Mouse (Mus musculus): ENCODE results near the gene Yipf1. TPM values are rescaled to one million over a fixed set of nuclear protein-coding genes. Genes with fewer than 3 reads are reported as not detected.

The Yipf1 gene
- polyA plus RNA-seq, 1 experiment from 2014 or later, result 44.6 TPM

DNA sequence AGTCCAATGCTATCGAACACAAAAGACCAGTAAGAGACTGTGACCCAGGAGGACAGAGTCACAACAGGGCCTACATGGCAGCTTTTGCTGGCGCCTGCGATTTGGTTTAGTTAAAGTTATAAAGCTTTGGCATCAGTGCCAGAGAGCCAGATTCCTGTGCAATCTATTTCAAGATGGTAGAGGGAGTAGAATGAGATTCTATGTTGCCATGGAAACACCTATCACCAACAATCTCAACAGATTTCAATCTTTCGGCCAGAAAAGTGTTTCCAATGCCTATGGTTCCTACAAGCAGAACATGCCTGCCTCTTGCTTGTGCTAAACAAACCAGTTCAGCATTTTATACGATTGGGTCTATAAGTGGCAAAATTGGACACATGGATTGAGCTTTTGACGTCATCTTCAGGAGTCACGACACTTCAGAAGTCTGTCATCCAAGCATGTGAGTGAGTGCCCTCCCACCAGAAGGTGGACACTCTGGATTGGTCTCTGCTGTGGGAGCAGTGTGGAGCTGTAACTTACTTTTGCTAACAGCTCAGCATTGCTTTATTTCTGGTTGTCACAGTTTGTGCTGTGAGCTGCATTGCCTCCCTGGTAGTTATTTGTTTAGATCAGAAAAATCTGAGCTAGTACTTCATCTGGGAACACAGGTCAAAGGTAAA is 22.4 kb upstream of the Yipf1 start:
- 88% methylated on average over 7 of the region's 7 CpGs for WGBS
- no peaks in the 10 kb centered on the region for H3K4me1 ChIP-seq (ENCODE audit: control insufficient read depth, insufficient read depth, low read length)
- ATAC-seq (ENCODE audit: insufficient number of reproducible peaks, low FRiP score, low TSS enrichment, low read depth) (no peak), DNase-seq (ENCODE audit: low spot score) (no peak)
- no peaks in the 10 kb centered on the region for H3K27me3 ChIP-seq (ENCODE audit: control insufficient read depth, insufficient read depth, low read length)
- no peaks in the 10 kb centered on the region for H3K36me3 ChIP-seq (ENCODE audit: control insufficient read depth, insufficient read depth, low read length)
- no peak overlapping the region for H3K4me2 ChIP-seq (ENCODE audit: low read depth, severe bottlenecking)
- H3K27ac ChIP-seq (replicated peaks; ENCODE audit: low read depth, low read length), result no peak overlapping the region
- no peak overlapping the region for H3K9ac ChIP-seq (ENCODE audit: low read length)
- H3K9me3 ChIP-seq (ENCODE audit: control insufficient read depth, low read length), result no peaks in the 10 kb centered on the region
- no peak overlapping the region for H3K4me3 ChIP-seq (ENCODE audit: low read depth, low read length)

DNA sequence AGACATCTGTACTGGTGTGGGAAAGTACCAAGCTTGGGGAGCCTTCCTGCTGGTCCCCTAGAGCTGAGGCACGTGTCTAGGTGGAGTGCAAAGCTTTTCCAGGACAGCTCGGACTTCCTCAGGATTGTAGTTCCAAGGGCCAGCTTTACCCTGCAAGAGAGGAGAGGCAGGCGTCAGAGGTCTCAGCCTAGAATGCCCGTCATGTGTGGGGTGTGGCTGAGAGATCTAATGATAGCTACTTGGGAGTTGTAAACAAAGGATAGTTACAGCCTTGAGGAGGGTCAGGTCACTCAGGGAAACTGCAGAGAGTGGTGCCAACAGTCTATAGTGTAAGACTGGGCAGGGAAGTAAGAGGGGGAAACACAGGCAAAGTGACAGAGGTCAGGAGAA is 21.9 kb upstream of the Yipf1 start:
- H3K27me3 ChIP-seq (ENCODE audit: control insufficient read depth, insufficient read depth, low read length), result no peaks in the 10 kb centered on the region
- ATAC-seq (ENCODE audit: insufficient number of reproducible peaks, low FRiP score, low TSS enrichment, low read depth) (no peak), DNase-seq (ENCODE audit: low spot score) (no peak)
- H3K4me3 ChIP-seq (ENCODE audit: low read depth, low read length), result no peak overlapping the region
- no peaks in the 10 kb centered on the region for H3K4me1 ChIP-seq (ENCODE audit: control insufficient read depth, insufficient read depth, low read length)
- H3K9me3 ChIP-seq (ENCODE audit: control insufficient read depth, low read length), result no peaks in the 10 kb centered on the region
- H3K27ac ChIP-seq (replicated peaks; ENCODE audit: low read depth, low read length), result no peak overlapping the region
- no peak overlapping the region for H3K4me2 ChIP-seq (ENCODE audit: low read depth, severe bottlenecking)
- H3K9ac ChIP-seq (ENCODE audit: low read length), result no peak overlapping the region
- no peaks in the 10 kb centered on the region for H3K36me3 ChIP-seq (ENCODE audit: control insufficient read depth, insufficient read depth, low read length)
- WGBS, result 26% methylated on average over 4 of the region's 4 CpGs

DNA sequence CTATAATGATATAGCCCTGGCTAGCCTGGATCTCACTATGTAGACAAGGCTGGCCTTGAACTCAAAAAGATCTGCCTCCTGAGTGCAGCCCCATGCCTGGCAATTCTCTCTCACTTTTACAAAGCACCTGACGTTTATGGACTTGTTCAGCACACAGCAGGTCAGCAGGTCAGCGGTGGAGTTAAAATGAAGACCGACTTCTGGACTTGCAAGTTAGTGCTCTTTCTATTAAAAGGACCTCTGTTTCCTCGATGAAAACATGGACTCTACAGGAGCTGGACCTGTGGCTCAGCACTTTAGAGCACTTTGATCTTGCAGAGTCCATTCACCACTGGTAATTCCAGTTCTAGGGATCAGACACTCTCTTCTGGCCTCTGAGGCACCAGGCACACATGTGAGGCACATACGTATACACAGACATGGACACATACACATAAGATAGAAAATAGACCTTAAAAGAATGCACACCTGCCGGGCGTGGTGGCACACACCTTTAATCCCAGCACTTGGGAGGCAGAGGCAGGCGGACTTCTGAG is 16.0 kb upstream of the Yipf1 start:
- WGBS, result 76% methylated on average over 8 of the region's 8 CpGs
- DNase-seq (ENCODE audit: low spot score) (no peak), ATAC-seq (ENCODE audit: insufficient number of reproducible peaks, low FRiP score, low TSS enrichment, low read depth) (no peak)
- no peak overlapping the region for H3K27ac ChIP-seq (replicated peaks; ENCODE audit: low read depth, low read length)
- H3K4me3 ChIP-seq (ENCODE audit: low read depth, low read length), result no peak overlapping the region
- H3K36me3 ChIP-seq (ENCODE audit: control insufficient read depth, insufficient read depth, low read length), result no peaks in the 10 kb centered on the region
- H3K4me2 ChIP-seq (ENCODE audit: low read depth, severe bottlenecking), result no peak overlapping the region
- H3K9ac ChIP-seq (ENCODE audit: low read length), result no peak overlapping the region
- no peaks in the 10 kb centered on the region for H3K9me3 ChIP-seq (ENCODE audit: control insufficient read depth, low read length)
- H3K27me3 ChIP-seq (ENCODE audit: control insufficient read depth, insufficient read depth, low read length), result no peaks in the 10 kb centered on the region
- H3K4me1 ChIP-seq (ENCODE audit: control insufficient read depth, insufficient read depth, low read length), result no peaks in the 10 kb centered on the region

DNA sequence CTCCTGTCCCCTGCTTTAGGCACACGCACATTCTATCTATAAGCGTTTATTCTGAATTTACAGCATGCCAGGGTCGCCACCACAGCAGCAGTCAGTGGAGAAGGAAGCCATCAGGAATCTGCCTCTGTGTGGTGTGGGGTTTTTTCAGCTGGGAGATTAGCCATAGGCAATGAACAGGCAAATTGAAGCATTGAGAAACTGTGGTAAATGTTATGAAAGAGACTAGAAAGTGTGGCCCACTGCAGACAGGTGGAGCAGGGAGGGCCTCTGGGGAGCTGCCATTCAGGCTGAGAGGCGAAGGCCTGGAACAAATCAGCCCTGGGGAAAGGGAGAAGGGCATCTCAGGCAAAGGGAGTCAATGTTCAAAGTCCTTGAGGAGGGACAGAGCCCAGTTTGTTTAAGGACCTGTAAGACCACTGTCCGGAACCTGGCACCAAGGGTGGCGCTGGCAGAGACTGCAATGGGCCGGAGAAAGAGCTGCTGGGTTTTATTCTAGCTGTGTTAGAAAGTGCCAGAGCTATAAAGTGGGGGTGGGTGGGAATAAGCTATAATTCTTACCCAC is 14.3 kb upstream of the Yipf1 start:
- Histone ChIP-seq H3K27me3 (ENCODE audit: control insufficient read depth, insufficient read depth, low read length) (no peaks in the 10 kb centered on the region), H3K4me2 (ENCODE audit: low read depth, severe bottlenecking) (no peak overlapping the region), H3K4me3 (ENCODE audit: low read depth, low read length) (no peak overlapping the region), H3K9me3 (ENCODE audit: control insufficient read depth, low read length) (no peaks in the 10 kb centered on the region), H3K36me3 (ENCODE audit: control insufficient read depth, insufficient read depth, low read length) (no peaks in the 10 kb centered on the region), H3K27ac (replicated peaks; ENCODE audit: low read depth, low read length) (no peak overlapping the region), H3K9ac (ENCODE audit: low read length) (no peak overlapping the region), H3K4me1 (ENCODE audit: control insufficient read depth, insufficient read depth, low read length) (no peaks in the 10 kb centered on the region)
- 85% methylated on average over 7 of the region's 7 CpGs for WGBS
- ATAC-seq (ENCODE audit: insufficient number of reproducible peaks, low FRiP score, low TSS enrichment, low read depth) (no peak), DNase-seq (ENCODE audit: low spot score) (no peak)

DNA sequence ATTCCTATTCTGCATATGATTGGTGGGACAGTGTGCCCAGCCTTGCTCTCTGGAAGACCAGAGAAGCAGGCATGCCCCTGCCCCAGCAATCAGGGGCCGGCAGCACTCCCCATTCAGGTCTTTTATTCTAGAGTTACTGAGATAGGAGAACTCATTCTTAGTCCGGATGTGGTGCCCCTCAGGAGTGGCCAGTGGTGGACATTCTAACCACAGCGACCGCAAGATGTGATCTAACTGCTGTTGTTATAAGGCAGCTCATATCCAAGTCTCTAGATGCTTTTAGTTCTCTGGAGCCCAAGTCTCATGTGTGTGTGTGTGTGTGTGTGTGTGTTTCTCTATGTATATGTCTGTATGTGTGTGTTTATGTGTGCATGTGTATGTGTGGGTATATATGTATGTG is 13.8 kb upstream of the Yipf1 start:
- DNase-seq (ENCODE audit: low spot score) (no peak), ATAC-seq (ENCODE audit: insufficient number of reproducible peaks, low FRiP score, low TSS enrichment, low read depth) (no peak)
- Histone ChIP-seq H3K4me3 (ENCODE audit: low read depth, low read length) (no peak overlapping the region), H3K27ac (replicated peaks; ENCODE audit: low read depth, low read length) (no peak overlapping the region), H3K4me2 (ENCODE audit: low read depth, severe bottlenecking) (no peak overlapping the region), H3K36me3 (ENCODE audit: control insufficient read depth, insufficient read depth, low read length) (no peaks in the 10 kb centered on the region), H3K9me3 (ENCODE audit: control insufficient read depth, low read length) (no peaks in the 10 kb centered on the region), H3K27me3 (ENCODE audit: control insufficient read depth, insufficient read depth, low read length) (no peaks in the 10 kb centered on the region), H3K4me1 (ENCODE audit: control insufficient read depth, insufficient read depth, low read length) (no peaks in the 10 kb centered on the region), H3K9ac (ENCODE audit: low read length) (no peak overlapping the region)
- WGBS, result 81% methylated on average over 4 of the region's 4 CpGs

DNA sequence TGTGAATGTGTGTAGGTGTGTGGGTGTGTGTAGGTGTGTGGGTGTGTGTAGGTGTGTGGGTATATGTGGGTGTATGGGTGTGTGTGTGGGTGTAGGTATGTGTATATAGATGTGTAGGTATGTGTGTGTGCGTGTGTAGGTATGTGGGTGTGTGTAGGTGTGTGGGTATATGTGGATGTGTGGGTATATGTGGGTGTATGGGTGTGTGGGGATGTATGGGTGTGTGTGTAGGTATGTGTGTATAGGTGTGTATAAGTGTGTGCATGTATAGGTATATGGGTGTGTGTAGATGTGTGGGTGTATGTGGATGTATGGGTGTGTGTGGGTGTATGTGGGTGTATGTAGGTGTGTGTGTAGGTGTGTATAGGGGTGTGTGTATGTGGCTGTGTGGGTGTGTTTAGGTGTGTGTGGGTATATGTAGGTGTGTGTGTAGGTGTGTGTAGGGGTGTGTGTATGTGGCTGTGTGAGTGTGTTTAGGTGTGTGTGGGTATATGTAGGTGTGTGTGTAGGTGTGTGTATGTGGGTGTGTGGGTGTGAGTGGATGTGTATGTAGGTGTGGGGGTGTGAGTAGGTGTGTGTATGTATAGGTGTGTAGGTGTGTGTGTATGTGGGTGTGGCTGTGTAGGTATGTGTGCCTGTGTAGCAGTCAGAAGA is 13.1 kb upstream of the Yipf1 start:
- no peak for DNase-seq (ENCODE audit: low spot score)
- H3K4me2 ChIP-seq (ENCODE audit: low read depth, severe bottlenecking), result no peak overlapping the region
- no peaks in the 10 kb centered on the region for H3K27me3 ChIP-seq (ENCODE audit: control insufficient read depth, insufficient read depth, low read length)
- 95% methylated on average over 1 of the region's 1 CpGs for WGBS
- no peak overlapping the region for H3K4me3 ChIP-seq (ENCODE audit: low read depth, low read length)
- ATAC-seq (ENCODE audit: insufficient number of reproducible peaks, low FRiP score, low TSS enrichment, low read depth), result 0 out of 2 replicates have a peak, but pooled peaks have one; percentile 21
- no peaks in the 10 kb centered on the region for H3K36me3 ChIP-seq (ENCODE audit: control insufficient read depth, insufficient read depth, low read length)
- no peak overlapping the region for H3K27ac ChIP-seq (replicated peaks; ENCODE audit: low read depth, low read length)
- H3K4me1 ChIP-seq (ENCODE audit: control insufficient read depth, insufficient read depth, low read length), result no peaks in the 10 kb centered on the region
- H3K9ac ChIP-seq (ENCODE audit: low read length), result no peak overlapping the region
- no peaks in the 10 kb centered on the region for H3K9me3 ChIP-seq (ENCODE audit: control insufficient read depth, low read length)

DNA sequence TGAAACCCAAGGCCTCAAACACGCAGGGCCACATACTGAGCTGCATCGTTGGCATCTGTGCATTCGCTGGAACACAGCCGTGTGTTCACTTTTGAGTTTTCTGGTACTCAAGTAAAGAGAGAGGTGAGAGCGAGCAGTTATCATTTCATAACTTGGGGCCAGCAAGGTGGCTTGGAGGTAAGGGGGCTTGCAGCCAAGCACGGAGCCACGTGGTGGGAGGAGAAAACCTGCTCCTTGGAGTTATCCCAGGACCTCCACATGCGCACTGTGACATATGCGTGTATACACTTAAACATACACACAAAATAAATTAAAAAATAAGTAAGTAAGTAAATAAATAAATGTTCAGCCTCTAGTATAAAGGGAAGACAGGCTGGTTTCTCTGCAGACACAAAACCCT is 11.9 kb upstream of the Yipf1 start:
- no peak for ATAC-seq (ENCODE audit: insufficient number of reproducible peaks, low FRiP score, low TSS enrichment, low read depth)
- WGBS, result 88% methylated on average over 9 of the region's 9 CpGs
- H3K27ac ChIP-seq (replicated peaks; ENCODE audit: low read depth, low read length), result no peak overlapping the region

DNA sequence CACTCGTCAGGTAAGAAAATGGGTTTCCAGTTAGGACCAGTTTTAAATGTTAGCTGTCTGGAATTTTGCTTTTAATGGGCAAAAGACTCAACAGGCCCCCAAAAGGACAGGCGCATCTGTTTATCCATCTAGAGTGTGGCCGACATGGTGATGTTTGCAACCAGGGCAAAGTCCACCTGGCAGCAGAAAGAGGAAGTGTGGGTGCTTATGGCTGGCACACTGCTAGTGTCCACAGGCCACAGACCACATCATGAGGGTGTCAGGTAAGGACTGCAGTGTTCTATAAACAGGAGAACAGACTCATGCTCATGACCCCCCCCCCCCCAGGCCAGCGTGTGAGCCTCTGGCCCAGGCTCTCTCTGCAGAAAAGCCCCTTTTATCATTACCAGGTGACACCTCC is 11.3 kb upstream of the Yipf1 start:
- no peaks in the 10 kb centered on the region for H3K36me3 ChIP-seq (ENCODE audit: control insufficient read depth, insufficient read depth, low read length)
- no peak overlapping the region for H3K27ac ChIP-seq (replicated peaks; ENCODE audit: low read depth, low read length)
- ATAC-seq (ENCODE audit: insufficient number of reproducible peaks, low FRiP score, low TSS enrichment, low read depth) (no peak), DNase-seq (ENCODE audit: low spot score) (no peak)
- 74% methylated on average over 4 of the region's 4 CpGs for WGBS
- no peak overlapping the region for H3K9ac ChIP-seq (ENCODE audit: low read length)
- H3K9me3 ChIP-seq (ENCODE audit: control insufficient read depth, low read length), result no peaks in the 10 kb centered on the region
- no peak overlapping the region for H3K4me3 ChIP-seq (ENCODE audit: low read depth, low read length)
- no peaks in the 10 kb centered on the region for H3K27me3 ChIP-seq (ENCODE audit: control insufficient read depth, insufficient read depth, low read length)
- no peak overlapping the region for H3K4me2 ChIP-seq (ENCODE audit: low read depth, severe bottlenecking)
- H3K4me1 ChIP-seq (ENCODE audit: control insufficient read depth, insufficient read depth, low read length), result no peaks in the 10 kb centered on the region

More for the DNA sequence above, 11.9 kb upstream of the Yipf1 start:
- Histone ChIP-seq H3K9ac (ENCODE audit: low read length) (no peak overlapping the region), H3K4me1 (ENCODE audit: control insufficient read depth, insufficient read depth, low read length) (no peaks in the 10 kb centered on the region), H3K4me2 (ENCODE audit: low read depth, severe bottlenecking) (no peak overlapping the region), H3K27me3 (ENCODE audit: control insufficient read depth, insufficient read depth, low read length) (no peaks in the 10 kb centered on the region), H3K4me3 (ENCODE audit: low read depth, low read length) (no peak overlapping the region), H3K9me3 (ENCODE audit: control insufficient read depth, low read length) (no peaks in the 10 kb centered on the region), H3K36me3 (ENCODE audit: control insufficient read depth, insufficient read depth, low read length) (no peaks in the 10 kb centered on the region)
- no peak for DNase-seq (ENCODE audit: low spot score)
